Mouse (Mus musculus): ENCODE data around the gene Echdc3. TPM values are rescaled to one million over a fixed set of nuclear protein-coding genes. Genes with fewer than 3 reads are reported as not detected.

Echdc3 gene
- polyA plus RNA-seq, 1 experiment from 2014 or later, result 2.8 TPM

DNA sequence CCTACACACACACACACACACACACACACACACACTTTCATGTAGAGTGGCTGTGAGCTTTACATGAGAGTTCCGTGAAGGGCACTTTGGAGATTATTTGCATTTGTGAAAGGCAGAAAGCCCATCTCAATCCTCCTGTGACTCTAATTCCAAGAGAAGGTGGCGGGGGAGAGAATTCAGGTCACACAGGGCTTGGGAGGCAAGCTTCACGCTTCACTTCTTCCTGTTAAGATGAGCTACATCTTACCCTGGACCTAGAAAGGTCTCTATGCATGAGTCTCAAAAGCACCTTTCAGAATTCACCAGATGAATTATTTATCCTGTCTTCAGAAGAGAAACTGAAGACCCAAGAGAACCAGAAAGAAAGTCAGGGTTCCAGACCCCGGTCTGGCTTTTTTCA lies 66.6 kb downstream of the Echdc3 start:
- peak; percentile 69 for DNase-seq (ENCODE audit: low spot score, missing footprints)
- WGBS, result 69% methylated on average over 4 of the region's 4 CpGs
- H3K4me2 ChIP-seq, result no peak overlapping the region
- no peaks in the 10 kb centered on the region for H3K27me3 ChIP-seq (ENCODE audit: control insufficient read depth, insufficient read depth, low read length)
- no peak overlapping the region for H3K4me3 ChIP-seq (ENCODE audit: low read depth, low read length)
- no peak overlapping the region for H3K27ac ChIP-seq (ENCODE audit: low read depth, low read length)
- no peaks in the 10 kb centered on the region for H3K36me3 ChIP-seq (ENCODE audit: control insufficient read depth, insufficient read depth, low read length)
- H3K9ac ChIP-seq (ENCODE audit: low read length), result no peak overlapping the region
- no peak for ATAC-seq (ENCODE audit: low FRiP score)
- H3K9me3 ChIP-seq (ENCODE audit: control insufficient read depth, low read length), result no peaks in the 10 kb centered on the region
- H3K4me1 ChIP-seq (ENCODE audit: control insufficient read depth, insufficient read depth, low read length), result no peaks in the 10 kb centered on the region

GRCm38 (mm10) chr2:6145611-6146010 lies 67.2 kb downstream of the Echdc3 start:
- H3K4me3 ChIP-seq (ENCODE audit: low read depth, low read length), result no peak overlapping the region
- DNase-seq (ENCODE audit: low spot score, missing footprints), result no peak
- H3K27me3 ChIP-seq (ENCODE audit: control insufficient read depth, insufficient read depth, low read length), result no peaks in the 10 kb centered on the region
- no peak overlapping the region for H3K9ac ChIP-seq (ENCODE audit: low read length)
- H3K9me3 ChIP-seq (ENCODE audit: control insufficient read depth, low read length), result no peaks in the 10 kb centered on the region
- no peak overlapping the region for H3K4me2 ChIP-seq
- H3K36me3 ChIP-seq (ENCODE audit: control insufficient read depth, insufficient read depth, low read length), result no peaks in the 10 kb centered on the region
- whole genome bisulfite sequencing, result 75% methylated on average over 10 of the region's 10 CpGs
- no peak for ATAC-seq (ENCODE audit: low FRiP score)
- no peaks in the 10 kb centered on the region for H3K4me1 ChIP-seq (ENCODE audit: control insufficient read depth, insufficient read depth, low read length)
- no peak overlapping the region for H3K27ac ChIP-seq (ENCODE audit: low read depth, low read length)

GRCm38 (mm10) chr2:6142915-6143654 lies 69.7 kb downstream of the Echdc3 start:
- no peak overlapping the region for H3K9ac ChIP-seq (ENCODE audit: low read length)
- H3K36me3 ChIP-seq (ENCODE audit: control insufficient read depth, insufficient read depth, low read length), result no peaks in the 10 kb centered on the region
- no peaks in the 10 kb centered on the region for H3K9me3 ChIP-seq (ENCODE audit: control insufficient read depth, low read length)
- H3K27me3 ChIP-seq (ENCODE audit: control insufficient read depth, insufficient read depth, low read length), result no peaks in the 10 kb centered on the region
- no peak overlapping the region for H3K4me3 ChIP-seq (ENCODE audit: low read depth, low read length)
- ATAC-seq (ENCODE audit: low FRiP score), result no peak
- no peak for DNase-seq (ENCODE audit: low spot score, missing footprints)
- no peaks in the 10 kb centered on the region for H3K4me1 ChIP-seq (ENCODE audit: control insufficient read depth, insufficient read depth, low read length)
- 78% methylated on average over 16 of the region's 16 CpGs for WGBS
- H3K27ac ChIP-seq (ENCODE audit: low read depth, low read length), result no peak overlapping the region
- no peak overlapping the region for H3K4me2 ChIP-seq

GRCm38 (mm10) chr2:6140572-6141161 lies 72.2 kb downstream of the Echdc3 start:
- Histone ChIP-seq H3K27ac (ENCODE audit: low read depth, low read length) (no peak overlapping the region), H3K27me3 (ENCODE audit: control insufficient read depth, insufficient read depth, low read length) (no peaks in the 10 kb centered on the region), H3K9me3 (ENCODE audit: control insufficient read depth, low read length) (no peaks in the 10 kb centered on the region), H3K4me1 (ENCODE audit: control insufficient read depth, insufficient read depth, low read length) (no peaks in the 10 kb centered on the region), H3K9ac (ENCODE audit: low read length) (no peak overlapping the region), H3K4me3 (ENCODE audit: low read depth, low read length) (no peak overlapping the region), H3K4me2 (no peak overlapping the region), H3K36me3 (ENCODE audit: control insufficient read depth, insufficient read depth, low read length) (no peaks in the 10 kb centered on the region)
- ATAC-seq (ENCODE audit: low FRiP score) (no peak), DNase-seq (ENCODE audit: low spot score, missing footprints) (no peak)
- 84% methylated on average over 9 of the region's 9 CpGs for WGBS

Other genes starting within 250 kb of the Echdc3 start
- 2.5 and 3.5 TPM in 2 replicates for gene Proser2, start 82.8 kb downstream of the Echdc3 start, polyA plus RNA-seq (2014; fragmentation: Nextera tagmentation; extraction: Ambion mirVana)
- 15.9 and 18.2 TPM in 2 replicates for gene Usp6nl, start 109.6 kb upstream of the Echdc3 start, polyA plus RNA-seq (2014; fragmentation: Nextera tagmentation; extraction: Ambion mirVana)